Mouse (Mus musculus): ENCODE measurements around the gene Slc39a13.

Slc39a13 gene

GRCm38 (mm10) chr2:91088987-91089386, 18.8 kb upstream of the Slc39a13 start:
- no peak for DNase-seq

GRCm38 (mm10) chr2:91087453-91087852, 17.2 kb upstream of the Slc39a13 start:
- DNase-seq, result no peak

GRCm38 (mm10) chr2:91086392-91087237, 16.4 kb upstream of the Slc39a13 start:
- DNase-seq, result no peak

GRCm38 (mm10) chr2:91085494-91086391, 15.5 kb upstream of the Slc39a13 start:
- DNase-seq, result no peak

GRCm38 (mm10) chr2:91084179-91084820, 14.1 kb upstream of the Slc39a13 start:
- no peak for DNase-seq

- DNase-seq, result no peak
These were observed 13.2 kb upstream of the Slc39a13 start for GRCm38 (mm10) chr2:91083366-91083940.

GRCm38 (mm10) chr2:91082844-91083243, 12.6 kb upstream of the Slc39a13 start:
- peak; percentile 62 to 75 for DNase-seq

- no peak for DNase-seq
These were observed 11.8 kb upstream of the Slc39a13 start, which contains the start of gene Spi1 for GRCm38 (mm10) chr2:91081775-91082695. Gene Spi1 (plus strand): TSS chr2:91082390.

- no peak for DNase-seq
These were observed 10.7 kb upstream of the Slc39a13 start for GRCm38 (mm10) chr2:91080784-91081513.

- DNase-seq, result no peak
These were observed 8.8 kb upstream of the Slc39a13 start for GRCm38 (mm10) chr2:91079026-91079384.

- DNase-seq, result no peak
These were observed 8.3 kb upstream of the Slc39a13 start for GRCm38 (mm10) chr2:91078314-91079025.

- no peak for DNase-seq
These were observed 7.7 kb upstream of the Slc39a13 start for GRCm38 (mm10) chr2:91077957-91078313.

GRCm38 (mm10) chr2:91072092-91072491, 1.9 kb upstream of the Slc39a13 start:
- no peak for DNase-seq

GRCm38 (mm10) chr2:91071059-91071458, 842 bp upstream of the Slc39a13 start:
- no peak for DNase-seq

- no peak for DNase-seq
These were observed 764 bp downstream of the Slc39a13 start for GRCm38 (mm10) chr2:91069306-91070000.

GRCm38 (mm10) chr2:91068872-91069165, 1.4 kb downstream of the Slc39a13 start:
- no peak for DNase-seq

GRCm38 (mm10) chr2:91068162-91068871, 1.9 kb downstream of the Slc39a13 start:
- no peak for DNase-seq

- no peak for DNase-seq
These were observed 3.8 kb downstream of the Slc39a13 start for GRCm38 (mm10) chr2:91066455-91066854.

GRCm38 (mm10) chr2:91065544-91065943, 4.7 kb downstream of the Slc39a13 start:
- DNase-seq, result no peak

Measured in thymus, adult 18-20 months (tissue).